Mouse (Mus musculus) liver, adult 2 months (tissue): ENCODE data around the gene Cntrl. TPM values are rescaled to one million over a fixed set of nuclear protein-coding genes. Genes with fewer than 3 reads are reported as not detected.

Source experiments
- DNase-seq: peaks from one replicate; pipeline ENCODE4 v3.0.0-alpha.2; 2011; ENCODE audit warnings: low read depth, low spot score; ENCODE audit errors: extremely low read depth
- H3K27ac ChIP-seq: fragments of 200-500 bp; replicated peaks from 2 replicates; pipeline ENCODE4 v1.5.1; 2012; ENCODE audit warnings: low read depth, mild to moderate bottlenecking, control low read depth, inconsistent platforms, low read length; ENCODE audit not compliant: insufficient read depth
- H3K27me3 ChIP-seq: fragments of 200-500 bp; 2 replicates; pipeline ENCODE4 v1.6.1; 2012; ENCODE audit warnings: mild to moderate bottlenecking, moderate library complexity, low read length, inconsistent platforms; ENCODE audit not compliant: control insufficient read depth, insufficient read depth
- H3K36me3 ChIP-seq: fragments of 200-500 bp; 2 replicates; pipeline ENCODE4 v1.6.1; 2012; ENCODE audit warnings: low read length, inconsistent platforms; ENCODE audit not compliant: control insufficient read depth, insufficient read depth
- H3K4me1 ChIP-seq: fragments of 200-500 bp; 2 replicates; pipeline ENCODE4 v1.6.1; 2011; ENCODE audit warnings: low read length; ENCODE audit not compliant: control insufficient read depth, insufficient read depth
- H3K4me3 ChIP-seq: fragments of 200-500 bp; 2 replicates; pipeline ENCODE4 v1.5.1; 2011; ENCODE audit warnings: low read depth, mild to moderate bottlenecking, control low read depth, low read length, moderate library complexity; ENCODE audit not compliant: insufficient read depth
- H3K79me2 ChIP-seq: fragments of 200-500 bp; 2 replicates; pipeline ENCODE4 v1.6.1; 2012; ENCODE audit warnings: inconsistent platforms, mild to moderate bottlenecking, low read length, moderate library complexity; ENCODE audit not compliant: control insufficient read depth, insufficient read depth
- H3K9ac ChIP-seq: fragments of 200-500 bp; 2 replicates; pipeline ENCODE4 v1.6.1; 2012; ENCODE audit warnings: low read depth, mild to moderate bottlenecking, control low read depth, inconsistent platforms, low read length
- CTCF ChIP-seq: fragments of 200-500 bp; IDR thresholded peaks from 2 replicates; pipeline ENCODE4 v1.5.1; 2011; ENCODE audit warnings: low read depth, low read length, control low read depth
- POLR2A ChIP-seq: fragments of 200-500 bp; IDR thresholded peaks from 2 replicates; pipeline ENCODE4 v1.6.1; 2011; ENCODE audit warnings: low read length, control low read depth; ENCODE audit not compliant: insufficient read depth; ENCODE audit errors: extremely low read depth
- WGBS: fragments of 180-500 bp; shearing (Covaris S2); methylation state at CpG from one replicate; pipeline ENCODE4 v1.1.7; 2018; 5-methylcytosine and 5-hydroxymethylcytosine counted together
- polyA plus RNA-seq: library from polyadenylated mRNA; depleted of rRNA; stranded (reverse); fragments of >200 nt; gene quantifications from 2 replicates; pipeline ENCODE4 v1.2.3, GENCODE M21; 2012
- total RNA-seq: library from RNA; depleted of rRNA; stranded (reverse); fragments of >200 nt; gene quantifications from 2 replicates; pipeline ENCODE4 v1.2.3, GENCODE M21; 2014

Cntrl gene
- total and polyA plus RNA-seq, 2 experiments: 6.1 to 22.8 TPM

DNA sequence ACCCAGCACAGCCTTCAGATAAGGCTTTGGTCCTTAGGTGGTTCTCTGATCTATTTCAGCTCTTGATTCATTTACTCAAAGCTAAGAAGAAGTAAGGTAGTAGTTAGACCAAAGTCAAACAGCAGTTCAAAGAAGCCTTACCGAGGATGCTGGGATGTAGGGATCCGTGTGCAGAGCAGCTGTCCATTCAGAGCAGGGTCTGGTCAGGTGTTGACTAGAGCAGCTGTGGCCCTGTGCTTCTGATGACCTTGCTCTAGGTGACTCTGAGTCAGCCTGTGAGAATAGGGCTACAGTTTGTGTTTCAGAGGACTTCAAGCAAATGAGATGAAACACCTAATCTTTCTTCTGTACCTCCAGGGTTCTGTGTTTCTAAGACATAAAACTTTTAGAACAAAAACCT, 60.2 kb downstream of the Cntrl start:
- DNase-seq: no peak
- TF ChIP-seq CTCF: no peak
- TF ChIP-seq POLR2A: no peak
- Histone ChIP-seq H3K27ac (no peak overlapping the region), H3K27me3 (no peaks in the 10 kb centered on the region), H3K4me3 (no peak overlapping the region), H3K36me3 (peaks cover 17% of the 10 kb centered on the region), H3K9ac (no peak overlapping the region), H3K79me2 (no peaks in the 10 kb centered on the region), H3K4me1 (peaks cover 25% of the 10 kb centered on the region)
- WGBS: 90% methylated on average over 2 of the region's 2 CpGs

DNA sequence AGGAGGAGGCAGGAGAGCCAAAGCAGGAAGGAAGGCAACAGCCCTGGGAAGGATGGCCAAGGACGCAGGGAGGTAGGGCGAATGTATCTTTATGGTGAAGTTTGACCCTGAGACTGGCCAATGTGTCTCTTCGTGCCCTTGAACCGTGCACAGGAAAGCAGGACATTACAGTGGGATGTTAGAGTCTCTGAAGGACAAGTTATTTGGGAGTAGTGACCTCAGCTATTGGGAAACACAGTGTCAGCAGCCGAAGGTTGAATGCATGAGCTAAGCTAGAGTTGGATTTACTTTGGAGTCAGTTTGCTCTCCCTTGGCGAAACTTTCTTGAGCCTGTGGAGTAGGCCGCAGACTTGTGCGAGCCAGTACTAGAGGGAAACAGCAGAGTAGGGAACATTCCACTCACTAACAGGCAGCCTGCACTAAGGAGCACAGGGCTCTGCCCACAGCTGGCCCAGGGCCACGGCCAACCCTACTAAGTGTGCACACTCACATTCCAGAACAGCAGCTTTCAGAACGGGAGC, 62.1 kb downstream of the Cntrl start:
- H3K4me1 ChIP-seq: peaks cover 25% of the 10 kb centered on the region
- H3K27ac ChIP-seq: peak overlapping the region; percentile 79
- peak overlapping the region; percentile 22 for H3K4me3 ChIP-seq
- no peaks in the 10 kb centered on the region for H3K27me3 ChIP-seq
- TF ChIP-seq POLR2A (no peak), CTCF (no peak)
- no peaks in the 10 kb centered on the region for H3K79me2 ChIP-seq
- WGBS: 28% methylated on average over 10 of the region's 10 CpGs
- peaks cover 25% of the 10 kb centered on the region for H3K36me3 ChIP-seq
- peak overlapping the region; percentile 50 for H3K9ac ChIP-seq
- peak; percentile 94 for DNase-seq

DNA sequence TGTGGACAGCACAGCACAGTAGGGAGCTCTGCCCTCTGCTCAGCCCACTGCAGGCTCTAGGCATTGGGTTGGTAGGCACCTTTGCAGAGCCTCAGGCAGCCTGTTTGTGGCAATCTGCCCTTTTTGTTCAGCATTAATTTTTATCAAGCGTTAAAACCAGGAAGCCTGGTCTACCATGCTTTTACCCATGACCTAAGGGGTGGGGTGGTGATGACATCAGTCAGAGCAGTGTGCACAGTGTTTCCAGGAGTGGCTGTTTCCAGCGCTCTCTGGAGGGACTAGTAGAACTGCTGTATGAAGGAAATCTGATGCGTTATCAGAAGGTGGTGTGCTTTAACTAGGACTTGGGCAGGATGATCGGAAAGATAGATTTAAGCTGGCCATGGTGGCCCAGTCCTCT, 63.0 kb downstream of the Cntrl start:
- Histone ChIP-seq H3K9ac (peak overlapping the region; percentile 23), H3K4me1 (peaks cover 25% of the 10 kb centered on the region), H3K4me3 (no peak overlapping the region), H3K27ac (peak overlapping the region; percentile 79), H3K79me2 (no peaks in the 10 kb centered on the region), H3K36me3 (peaks cover 31% of the 10 kb centered on the region), H3K27me3 (no peaks in the 10 kb centered on the region)
- 63% methylated on average over 4 of the region's 4 CpGs for WGBS
- TF ChIP-seq CTCF (no peak), POLR2A (no peak)
- peak; percentile 50 for DNase-seq

DNA sequence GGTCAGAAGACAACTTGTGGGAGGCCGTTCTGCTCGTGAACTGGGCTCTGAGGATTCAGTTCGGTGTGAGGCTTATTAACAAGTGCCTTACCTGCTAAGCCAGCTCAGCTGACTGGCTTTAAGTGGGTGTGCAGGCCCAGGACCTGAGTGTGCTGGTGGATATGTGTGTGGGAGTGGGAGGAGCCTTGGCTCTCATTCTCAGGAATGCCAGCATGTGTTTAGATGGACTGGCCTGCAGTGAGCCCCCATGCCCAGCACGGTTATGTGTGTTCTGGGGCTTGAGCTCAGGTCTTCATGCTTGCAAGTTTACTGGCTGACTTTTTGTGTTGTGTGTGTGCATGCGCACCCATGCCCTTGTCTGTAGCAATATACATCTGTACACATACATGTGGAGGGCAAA, 64.4 kb downstream of the Cntrl start:
- H3K36me3 ChIP-seq: peaks cover 36% of the 10 kb centered on the region

DNA sequence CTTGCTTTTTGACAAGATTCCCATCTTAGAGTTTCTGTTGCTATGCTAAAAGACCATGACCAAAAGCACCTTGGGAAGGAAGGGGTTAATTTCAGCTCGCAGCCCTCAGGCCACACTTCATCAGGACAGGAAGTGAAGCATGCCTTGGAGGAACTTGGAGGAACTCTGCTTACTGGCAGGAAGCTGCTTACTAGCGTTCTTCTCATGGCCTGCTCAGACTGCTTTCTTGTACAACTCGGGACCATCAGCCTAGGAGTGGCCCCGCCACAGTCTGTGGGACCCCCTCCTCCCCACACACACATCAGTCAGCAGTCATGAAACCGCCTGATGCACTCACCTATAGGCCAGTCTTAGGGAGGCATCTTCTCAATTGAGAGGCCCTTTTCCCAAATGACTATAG, 64.8 kb downstream of the Cntrl start:
- Histone ChIP-seq H3K36me3 (peaks cover 40% of the 10 kb centered on the region), H3K27ac (peak overlapping the region; percentile 36; the same call in 1 of the 2 replicates), H3K9ac (no peak overlapping the region), H3K79me2 (no peaks in the 10 kb centered on the region), H3K27me3 (no peaks in the 10 kb centered on the region), H3K4me3 (no peak overlapping the region), H3K4me1 (peaks cover 25% of the 10 kb centered on the region)
- no peak for DNase-seq
- TF ChIP-seq POLR2A (no peak), CTCF (no peak)
- WGBS: 65% methylated on average over 5 of the region's 5 CpGs

More for the DNA sequence above, 64.4 kb downstream of the Cntrl start:
- TF ChIP-seq POLR2A (no peak), CTCF (no peak)
- no peak for DNase-seq
- H3K27me3 ChIP-seq: no peaks in the 10 kb centered on the region
- H3K9ac ChIP-seq: no peak overlapping the region
- no peak overlapping the region for H3K4me3 ChIP-seq
- WGBS: 94% methylated on average over 5 of the region's 5 CpGs
- peaks cover 25% of the 10 kb centered on the region for H3K4me1 ChIP-seq
- no peaks in the 10 kb centered on the region for H3K79me2 ChIP-seq
- H3K27ac ChIP-seq: no peak overlapping the region

DNA sequence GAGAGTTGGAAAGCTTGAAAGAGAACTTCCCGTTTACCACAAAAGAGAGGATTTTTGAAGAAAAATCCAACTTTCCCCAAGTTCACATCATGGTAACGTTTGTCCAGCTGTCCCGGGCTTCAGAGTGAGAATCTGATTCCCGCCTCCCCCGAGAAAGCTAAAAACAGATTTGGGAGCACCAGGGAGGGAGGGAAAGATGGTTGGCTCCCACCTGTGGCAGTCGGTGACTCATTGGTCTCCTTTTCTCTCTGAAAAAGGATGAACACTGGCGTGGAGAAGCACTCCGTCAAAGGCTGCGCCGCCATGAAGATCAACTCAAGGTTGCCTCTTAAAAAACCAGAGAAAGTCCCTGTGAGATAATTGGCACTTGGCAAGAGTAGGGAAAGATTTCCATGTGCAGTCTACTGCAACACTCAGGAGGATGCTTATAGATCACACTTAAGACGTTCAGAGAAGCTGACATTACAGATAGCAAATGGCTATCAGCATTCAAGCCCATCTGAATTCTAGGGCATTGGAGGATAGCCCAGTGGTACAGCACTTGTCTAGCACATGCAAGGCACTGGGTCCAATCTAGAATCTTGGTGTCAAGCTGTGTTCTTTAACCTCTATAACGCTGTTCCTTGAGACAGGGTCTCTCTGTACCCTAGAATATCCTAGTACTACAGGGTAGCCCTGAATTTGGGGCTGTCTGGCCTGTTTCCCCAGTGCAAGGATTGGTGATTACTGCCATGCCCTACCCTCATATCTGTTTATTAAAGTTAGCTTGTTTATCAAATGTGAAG, 66.2 kb downstream of the Cntrl start:
- peaks cover 23% of the 10 kb centered on the region for H3K4me1 ChIP-seq
- WGBS: 91% methylated on average over 12 of the region's 12 CpGs
- no peak for DNase-seq
- H3K9ac ChIP-seq: no peak overlapping the region
- TF ChIP-seq POLR2A (no peak), CTCF (no peak)
- H3K36me3 ChIP-seq: peaks cover 46% of the 10 kb centered on the region
- H3K79me2 ChIP-seq: no peaks in the 10 kb centered on the region
- H3K4me3 ChIP-seq: no peak overlapping the region
- no peaks in the 10 kb centered on the region for H3K27me3 ChIP-seq
- H3K27ac ChIP-seq: no peak overlapping the region
